Mouse (Mus musculus): ENCODE measurements at regions not wholly inside any gene's neighbourhood (a gene's known extent, or its start where the extent isn't known, plus 50 kb on each side); places are given as distances from the start of the nearest gene placed in this dataset.

DNA sequence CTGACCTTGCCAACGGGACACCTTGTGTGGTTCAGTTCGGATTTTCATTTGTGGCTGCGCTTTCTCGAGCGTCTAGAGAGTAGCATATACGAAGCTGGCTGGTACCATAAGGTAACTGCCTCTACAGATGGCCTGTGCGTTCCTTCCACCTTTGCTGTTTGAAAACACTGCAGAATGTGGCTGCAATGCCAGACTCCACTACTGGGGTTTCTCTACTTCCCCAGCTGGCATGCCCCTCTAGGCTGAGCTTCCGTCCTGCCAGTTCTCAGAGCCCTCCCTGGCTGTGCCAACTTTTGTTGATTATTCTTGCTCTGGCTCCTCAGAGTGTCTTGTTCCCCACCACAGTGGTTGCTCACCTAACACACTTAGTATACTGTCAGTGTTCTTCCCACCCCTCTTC lies 120.7 kb downstream of the Tle3 start:
- Histone ChIP-seq H3K4me2 (ENCODE audit: low read depth, low read length) (no peak overlapping the region), H3K36me3 (replicated peaks; ENCODE audit: control insufficient read depth, insufficient read depth, low read length) (no peaks in the 10 kb centered on the region), H3K4me3 (ENCODE audit: low read depth, low read length) (no peak overlapping the region), H3K9ac (replicated peaks; ENCODE audit: low read depth, low read length) (no peak overlapping the region), H3K4me1 (ENCODE audit: control insufficient read depth, insufficient read depth) (no peaks in the 10 kb centered on the region), H3K27me3 (ENCODE audit: control insufficient read depth, insufficient read depth, low read length) (peaks cover 58% of the 10 kb centered on the region; the same call in 1 of the 2 replicates), H3K27ac (ENCODE audit: low read depth) (no peak overlapping the region), H3K9me3 (replicated peaks; ENCODE audit: control insufficient read depth, low read length) (no peaks in the 10 kb centered on the region)
- no peak for DNase-seq (ENCODE audit: low spot score)
- 72% methylated on average over 8 of the region's 8 CpGs for WGBS
- no peak for ATAC-seq (ENCODE audit: insufficient read depth, low read depth)
- TF ChIP-seq CTCF (IDR thresholded peaks at IDR 0.05; ENCODE audit: low read depth) = no peak
- TF ChIP-seq EP300 (IDR thresholded peaks at IDR 0.05; ENCODE audit: low read depth) = no peak

DNA sequence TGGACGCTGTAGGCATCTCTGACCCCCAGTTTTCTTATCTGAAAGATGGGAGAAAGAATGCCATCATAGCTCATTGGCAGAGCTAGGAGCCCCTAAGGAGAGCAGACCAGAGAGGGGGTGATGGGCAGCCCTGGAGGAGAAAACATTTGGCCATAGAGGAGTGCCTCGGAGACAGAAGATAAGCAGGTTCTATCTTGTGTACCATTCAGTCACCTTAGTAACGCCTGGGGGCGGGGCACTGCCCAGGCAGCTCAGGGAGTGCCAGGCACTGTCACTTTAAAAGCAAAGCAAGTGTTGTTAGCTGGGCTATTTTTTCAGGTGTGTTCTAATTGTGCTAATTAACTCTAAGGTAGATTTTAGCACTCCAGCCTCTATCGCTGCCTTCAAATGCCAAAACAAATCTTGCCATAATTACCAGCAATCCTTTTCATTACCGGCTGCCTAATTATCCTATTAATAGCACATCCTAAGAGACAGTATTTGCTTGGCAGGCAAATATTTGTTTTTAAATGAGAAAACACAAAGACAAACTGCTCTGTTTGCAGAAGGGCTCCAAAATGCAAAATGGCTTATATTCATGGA lies 119.1 kb downstream of the Tle3 start:
- H3K27me3 ChIP-seq (ENCODE audit: control insufficient read depth, insufficient read depth, low read length) = peaks cover 74% of the 10 kb centered on the region; the same call in 1 of the 2 replicates
- WGBS = 31% methylated on average over 6 of the region's 6 CpGs
- no peak for ATAC-seq (ENCODE audit: insufficient read depth, low read depth)

DNA sequence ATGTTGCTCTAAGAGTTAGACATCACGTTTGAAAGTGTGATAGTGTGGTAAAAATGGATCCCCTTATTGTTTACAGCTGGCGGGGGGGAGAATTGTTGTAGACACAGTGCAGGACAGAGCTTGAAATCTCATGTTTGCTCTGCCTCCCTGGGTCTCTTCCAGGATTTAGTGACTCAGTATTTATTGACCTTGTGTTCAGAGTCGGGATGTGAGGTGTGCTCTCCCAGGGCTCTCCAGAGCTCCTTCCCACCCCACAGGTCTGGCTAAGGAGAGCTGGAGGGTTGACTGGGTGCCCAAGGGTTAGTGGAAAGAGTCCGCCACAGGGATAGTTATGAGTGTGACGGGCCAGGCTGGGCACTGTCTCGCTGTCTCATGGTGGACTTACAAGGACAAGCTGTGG lies 117.8 kb downstream of the Tle3 start:
- H3K4me1 ChIP-seq (ENCODE audit: control insufficient read depth, insufficient read depth) = no peaks in the 10 kb centered on the region
- DNase-seq (ENCODE audit: low spot score) (no peak), ATAC-seq (ENCODE audit: insufficient read depth, low read depth) (no peak)
- TF ChIP-seq EP300 (IDR thresholded peaks at IDR 0.05; ENCODE audit: low read depth) = no peak
- TF ChIP-seq CTCF (IDR thresholded peaks at IDR 0.05; ENCODE audit: low read depth) = no peak
- no peak overlapping the region for H3K4me2 ChIP-seq (ENCODE audit: low read depth, low read length)
- H3K9ac ChIP-seq (replicated peaks; ENCODE audit: low read depth, low read length) = no peak overlapping the region
- no peak overlapping the region for H3K27ac ChIP-seq (ENCODE audit: low read depth)
- no peaks in the 10 kb centered on the region for H3K36me3 ChIP-seq (replicated peaks; ENCODE audit: control insufficient read depth, insufficient read depth, low read length)
- 68% methylated on average over 6 of the region's 6 CpGs for WGBS
- H3K27me3 ChIP-seq (ENCODE audit: control insufficient read depth, insufficient read depth, low read length) = peaks cover 78% of the 10 kb centered on the region
- no peaks in the 10 kb centered on the region for H3K9me3 ChIP-seq (replicated peaks; ENCODE audit: control insufficient read depth, low read length)
- H3K4me3 ChIP-seq (ENCODE audit: low read depth, low read length) = no peak overlapping the region

More for the DNA sequence above, 119.1 kb downstream of the Tle3 start:
- Histone ChIP-seq H3K4me1 (ENCODE audit: control insufficient read depth, insufficient read depth) (no peaks in the 10 kb centered on the region), H3K36me3 (replicated peaks; ENCODE audit: control insufficient read depth, insufficient read depth, low read length) (no peaks in the 10 kb centered on the region), H3K27ac (ENCODE audit: low read depth) (no peak overlapping the region), H3K9me3 (replicated peaks; ENCODE audit: control insufficient read depth, low read length) (no peaks in the 10 kb centered on the region), H3K9ac (replicated peaks; ENCODE audit: low read depth, low read length) (no peak overlapping the region), H3K4me3 (ENCODE audit: low read depth, low read length) (no peak overlapping the region), H3K4me2 (ENCODE audit: low read depth, low read length) (no peak overlapping the region)
- DNase-seq (ENCODE audit: low spot score) = no peak
- TF ChIP-seq EP300 (IDR thresholded peaks at IDR 0.05; ENCODE audit: low read depth) (no peak), CTCF (IDR thresholded peaks at IDR 0.05; ENCODE audit: low read depth) (no peak)

DNA sequence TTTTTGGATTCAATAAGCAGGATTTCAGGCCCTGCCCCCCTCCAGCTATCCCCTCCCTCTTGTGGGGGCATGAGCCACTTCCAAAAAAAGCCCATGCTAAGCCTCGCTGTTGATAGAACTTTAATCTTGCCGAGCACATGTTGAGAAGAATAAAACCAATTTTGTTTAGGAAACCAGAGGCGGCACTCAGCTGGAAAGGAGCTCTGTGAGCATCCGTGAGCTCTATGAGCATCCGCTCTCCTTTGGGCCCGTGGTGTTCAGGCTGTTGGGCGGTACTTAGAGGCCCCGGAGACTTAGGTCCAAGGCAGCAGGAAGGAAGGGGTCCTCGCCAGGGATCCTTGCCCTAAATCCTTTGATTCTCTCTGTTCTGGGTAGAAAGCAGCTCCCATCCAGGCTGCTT lies 117.0 kb downstream of the Tle3 start:
- Histone ChIP-seq H3K4me1 (ENCODE audit: control insufficient read depth, insufficient read depth) (no peaks in the 10 kb centered on the region), H3K9me3 (replicated peaks; ENCODE audit: control insufficient read depth, low read length) (no peaks in the 10 kb centered on the region), H3K9ac (replicated peaks; ENCODE audit: low read depth, low read length) (no peak overlapping the region), H3K36me3 (replicated peaks; ENCODE audit: control insufficient read depth, insufficient read depth, low read length) (no peaks in the 10 kb centered on the region), H3K4me2 (ENCODE audit: low read depth, low read length) (no peak overlapping the region), H3K27me3 (ENCODE audit: control insufficient read depth, insufficient read depth, low read length) (peaks cover 75% of the 10 kb centered on the region), H3K4me3 (ENCODE audit: low read depth, low read length) (no peak overlapping the region), H3K27ac (ENCODE audit: low read depth) (no peak overlapping the region)
- TF ChIP-seq CTCF (IDR thresholded peaks at IDR 0.05; ENCODE audit: low read depth) (no peak), EP300 (IDR thresholded peaks at IDR 0.05; ENCODE audit: low read depth) (no peak)
- DNase-seq (ENCODE audit: low spot score) (no peak), ATAC-seq (ENCODE audit: insufficient read depth, low read depth) (no peak)
- WGBS = 38% methylated on average over 9 of the region's 9 CpGs

GRCm38 (mm10) chr9:61487824-61488223 lies 115.7 kb downstream of the Tle3 start:
- Histone ChIP-seq H3K27me3 (ENCODE audit: control insufficient read depth, insufficient read depth, low read length) (peaks cover 76% of the 10 kb centered on the region), H3K4me1 (ENCODE audit: control insufficient read depth, insufficient read depth) (no peaks in the 10 kb centered on the region), H3K27ac (ENCODE audit: low read depth) (no peak overlapping the region), H3K9me3 (replicated peaks; ENCODE audit: control insufficient read depth, low read length) (no peaks in the 10 kb centered on the region), H3K36me3 (replicated peaks; ENCODE audit: control insufficient read depth, insufficient read depth, low read length) (no peaks in the 10 kb centered on the region), H3K4me3 (ENCODE audit: low read depth, low read length) (no peak overlapping the region), H3K4me2 (ENCODE audit: low read depth, low read length) (no peak overlapping the region), H3K9ac (replicated peaks; ENCODE audit: low read depth, low read length) (no peak overlapping the region)
- no peak for DNase-seq (ENCODE audit: low spot score)
- ATAC-seq (ENCODE audit: insufficient read depth, low read depth) = no peak
- WGBS = 81% methylated on average over 12 of the region's 12 CpGs
- no peak for TF ChIP-seq EP300 (IDR thresholded peaks at IDR 0.05; ENCODE audit: low read depth)
- no peak for TF ChIP-seq CTCF (IDR thresholded peaks at IDR 0.05; ENCODE audit: low read depth)

DNA sequence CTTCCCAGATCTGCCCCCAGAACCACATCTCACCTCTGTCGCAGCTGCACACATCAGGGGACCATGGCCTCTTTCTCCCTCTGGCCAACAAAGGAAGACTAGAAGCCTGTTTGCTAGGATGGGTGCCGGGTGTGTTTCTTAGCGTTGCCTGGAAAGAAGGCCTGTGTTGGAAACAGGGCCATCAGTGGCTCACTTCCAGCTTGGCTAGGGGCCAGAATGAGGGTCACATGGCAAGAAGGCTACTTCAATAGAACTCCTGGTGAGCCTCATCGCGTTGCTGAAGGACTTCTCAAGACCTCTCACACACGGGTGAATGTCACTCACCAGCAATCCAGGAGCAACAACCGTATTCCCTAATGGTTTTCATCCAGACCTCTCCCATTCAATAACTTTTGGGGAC lies 115.0 kb downstream of the Tle3 start:
- H3K4me2 ChIP-seq (ENCODE audit: low read depth, low read length) = no peak overlapping the region
- no peaks in the 10 kb centered on the region for H3K9me3 ChIP-seq (replicated peaks; ENCODE audit: control insufficient read depth, low read length)
- no peaks in the 10 kb centered on the region for H3K4me1 ChIP-seq (ENCODE audit: control insufficient read depth, insufficient read depth)
- no peak overlapping the region for H3K4me3 ChIP-seq (ENCODE audit: low read depth, low read length)
- H3K27ac ChIP-seq (ENCODE audit: low read depth) = no peak overlapping the region
- H3K36me3 ChIP-seq (replicated peaks; ENCODE audit: control insufficient read depth, insufficient read depth, low read length) = no peaks in the 10 kb centered on the region
- H3K27me3 ChIP-seq (ENCODE audit: control insufficient read depth, insufficient read depth, low read length) = peaks cover 79% of the 10 kb centered on the region
- no peak overlapping the region for H3K9ac ChIP-seq (replicated peaks; ENCODE audit: low read depth, low read length)
- no peak for ATAC-seq (ENCODE audit: insufficient read depth, low read depth)
- TF ChIP-seq CTCF (IDR thresholded peaks at IDR 0.05; ENCODE audit: low read depth) (no peak), EP300 (IDR thresholded peaks at IDR 0.05; ENCODE audit: low read depth) (no peak)
- 51% methylated on average over 7 of the region's 7 CpGs for WGBS
- no peak for DNase-seq (ENCODE audit: low spot score)
